Mouse (Mus musculus): ENCODE results near the gene Rtkn2.

Gene Rtkn2

DNA sequence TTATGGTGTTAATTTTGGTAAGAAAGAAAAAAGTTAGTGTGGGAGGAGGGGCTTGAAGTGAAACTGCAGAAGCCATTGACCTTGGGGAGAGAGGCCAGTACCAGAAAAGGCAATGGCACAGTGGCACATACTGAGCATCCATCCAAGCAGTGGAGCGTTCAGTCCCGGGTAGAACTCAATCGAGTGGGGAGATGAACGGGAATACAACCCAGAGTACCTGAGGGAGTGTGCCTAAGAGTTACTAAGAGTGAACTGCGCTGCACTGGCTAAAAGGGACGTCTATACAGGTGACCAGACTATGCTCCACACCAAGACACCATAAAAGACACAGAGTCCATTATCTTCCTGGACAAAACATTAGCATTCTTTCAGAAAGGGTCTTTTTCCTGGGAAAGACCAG, 128.3 kb downstream of the Rtkn2 start:
- no peak for DNase-seq

Data from layer of hippocampus, adult 9-11 months (tissue).